Mouse (Mus musculus) c-Kit-positive CD71-negative TER-119-negative erythroid progenitor cells, embryonic 14.5 days (primary cell): Measurements from ENCODE around the gene Phactr4.

Experiments
- DNase-seq: peaks from one replicate; pipeline ENCODE4 v3.0.0-alpha.2; 2013; ENCODE audit warnings: low read depth

The Phactr4 gene

DNA sequence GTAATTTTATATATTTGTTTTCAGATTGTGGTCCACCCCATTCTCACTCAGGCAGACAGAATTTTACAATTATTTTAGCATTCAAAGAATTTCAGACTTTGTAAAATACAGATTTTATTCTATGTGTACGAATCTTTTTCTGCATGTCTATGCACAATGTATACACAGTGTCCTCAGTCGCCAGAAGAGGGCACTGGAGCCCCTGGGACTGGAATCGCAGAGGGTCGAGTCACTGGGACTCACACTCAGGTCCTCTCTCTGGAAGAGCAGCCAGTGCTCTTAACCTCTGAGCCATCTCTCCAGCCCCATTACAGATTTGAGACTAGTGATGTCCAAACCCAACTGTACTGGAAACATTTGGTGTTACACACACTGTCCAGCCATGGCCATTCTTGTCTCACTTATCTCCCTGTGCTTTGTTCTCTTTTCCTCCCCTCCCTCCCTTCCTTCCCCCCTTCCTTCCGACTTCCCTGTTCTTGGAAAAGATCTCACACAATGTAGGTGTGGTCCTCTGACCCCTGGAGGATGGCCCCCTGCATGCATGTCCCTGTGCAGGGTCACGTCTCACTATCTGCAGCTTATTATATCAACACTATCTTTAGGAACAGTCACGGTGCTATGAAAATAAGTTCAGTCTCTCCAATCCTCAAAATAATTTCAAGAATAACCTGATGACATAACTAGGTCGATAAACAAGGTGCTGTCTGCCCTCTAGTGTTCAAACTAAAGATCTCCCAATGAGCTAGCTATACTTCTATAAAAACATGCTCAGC is 10.8 kb downstream of the Phactr4 start:
- no peak for DNase-seq

DNA sequence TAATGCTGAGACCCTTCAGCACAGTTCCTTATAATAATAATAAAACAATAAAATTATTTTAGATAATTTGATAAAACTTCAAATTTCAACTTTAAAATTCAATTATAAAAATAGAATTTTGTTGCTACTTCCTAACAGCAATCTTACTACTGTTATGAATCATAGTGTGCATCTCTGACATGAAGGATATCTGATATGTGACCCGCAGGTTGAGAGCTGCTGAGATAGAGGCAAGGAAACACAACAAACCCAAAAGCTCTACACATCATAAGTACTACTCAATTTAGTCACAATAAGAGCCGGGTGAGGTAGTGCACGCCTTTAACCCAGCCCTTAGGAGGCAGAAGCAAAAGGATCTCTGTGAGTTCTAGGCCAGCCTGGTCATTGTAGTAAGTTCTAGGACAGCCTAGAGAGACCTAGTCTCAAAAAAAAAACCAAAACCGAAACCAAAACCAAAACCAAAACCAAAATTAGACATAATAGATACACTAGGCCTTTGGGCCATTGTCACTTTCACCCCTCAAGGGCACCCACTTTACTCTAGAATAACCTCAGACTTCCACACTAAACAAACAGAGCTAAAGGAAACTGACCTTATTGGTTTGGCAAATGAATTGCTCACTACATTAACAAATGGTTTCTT is 12.6 kb downstream of the Phactr4 start:
- DNase-seq, result no peak

DNA sequence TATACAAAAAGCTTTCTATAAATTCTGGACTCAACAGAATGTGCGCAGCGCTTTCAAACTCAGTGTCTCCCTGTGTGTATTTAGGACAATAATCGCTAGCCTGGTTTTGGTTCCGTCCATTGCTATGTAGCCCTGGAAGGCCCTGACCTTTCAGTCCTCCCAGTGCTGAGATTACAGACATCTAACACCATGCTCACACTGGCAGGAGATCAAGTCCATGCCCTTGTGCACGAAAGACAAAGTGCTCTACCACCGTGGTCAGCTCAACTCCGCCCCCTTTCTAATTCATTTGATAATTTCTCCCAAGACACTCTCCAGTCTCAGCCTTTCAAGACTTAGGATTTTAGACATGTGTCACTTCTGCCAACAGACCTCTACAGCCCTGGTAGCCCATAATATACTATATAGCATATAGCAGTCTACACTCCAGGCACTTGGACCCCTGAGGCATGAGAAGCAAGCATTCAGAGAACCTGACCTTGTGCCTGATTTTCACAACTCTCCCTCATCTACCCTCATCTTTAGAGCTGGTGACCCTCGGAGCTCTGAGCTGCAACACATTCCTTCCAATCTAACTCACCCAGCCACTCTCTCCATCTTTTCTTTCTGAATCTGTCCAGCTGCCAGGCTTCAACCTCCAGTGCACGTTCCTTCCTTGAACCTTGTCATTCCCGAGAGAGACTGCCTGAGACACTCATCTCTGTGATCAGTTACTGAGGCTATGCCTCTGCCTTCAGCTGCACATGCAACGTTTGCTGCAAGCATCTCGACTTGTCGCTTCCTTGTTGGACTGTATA is 15.7 kb downstream of the Phactr4 start:
- no peak for DNase-seq

DNA sequence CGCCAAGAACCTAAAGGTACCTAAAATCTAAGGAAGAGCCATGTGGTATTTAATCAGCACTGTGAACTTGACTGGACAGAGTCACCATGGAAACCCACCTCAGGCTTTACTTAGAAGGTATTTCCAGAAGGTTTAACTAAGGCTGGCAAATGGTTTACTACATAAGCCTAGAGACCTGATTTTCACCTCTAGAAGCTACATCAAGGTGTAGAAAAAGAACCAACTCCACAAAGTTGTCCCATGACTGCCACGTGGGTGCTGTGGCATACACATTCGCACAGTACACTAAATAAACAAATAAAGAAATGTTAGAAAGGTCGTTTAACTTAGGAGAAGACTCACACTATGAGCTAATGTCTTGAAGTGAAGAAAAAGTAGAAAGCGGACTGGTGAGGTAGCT is 17.7 kb downstream of the Phactr4 start:
- DNase-seq, result no peak

DNA sequence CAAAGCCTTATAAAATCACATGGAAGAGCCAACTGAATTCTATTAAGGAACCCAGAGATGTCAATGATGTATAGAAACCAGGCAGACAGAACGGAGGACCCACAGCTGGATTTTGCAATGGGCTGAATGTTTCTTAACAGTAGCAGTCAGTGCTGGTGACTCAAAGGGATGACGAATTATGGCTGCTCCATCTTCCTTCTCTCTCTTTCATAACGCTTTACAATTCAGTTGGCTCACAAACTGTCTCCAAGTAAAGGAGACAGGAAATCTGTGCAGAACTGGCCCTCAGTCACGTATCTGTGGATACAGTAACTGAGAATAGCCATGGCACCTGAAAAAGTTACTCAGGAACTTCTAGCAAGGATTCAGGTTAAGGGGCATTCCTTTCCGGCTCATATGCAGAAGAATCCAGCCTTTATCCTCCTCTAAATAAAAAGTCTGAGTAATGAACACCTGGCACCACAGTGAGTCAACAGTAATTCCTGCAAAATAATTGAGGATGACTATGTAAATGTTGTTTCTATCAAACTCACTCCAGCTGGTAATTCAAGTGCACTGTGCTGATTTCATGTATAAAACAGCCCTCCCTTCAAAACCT is 19.1 kb downstream of the Phactr4 start:
- no peak for DNase-seq

DNA sequence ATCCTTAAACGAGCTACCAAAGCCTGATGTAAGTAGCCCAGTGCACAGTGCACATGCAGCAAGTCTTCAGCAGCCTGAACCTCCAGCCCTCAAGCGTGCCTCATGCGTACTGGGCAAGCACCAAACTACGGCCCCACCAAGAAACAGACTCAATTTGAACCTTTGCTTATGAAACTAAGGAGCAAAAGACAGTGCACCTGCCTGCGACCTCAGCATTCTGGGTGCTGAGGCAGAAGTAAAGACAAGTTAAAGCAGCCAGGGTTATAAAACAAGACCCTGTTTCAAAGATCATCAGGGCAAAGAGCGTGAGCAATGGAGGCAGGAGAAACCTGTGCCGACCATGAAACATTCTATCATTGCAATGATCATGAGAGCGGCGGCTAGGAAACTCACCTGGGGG is 21.3 kb downstream of the Phactr4 start:
- DNase-seq, result no peak

DNA sequence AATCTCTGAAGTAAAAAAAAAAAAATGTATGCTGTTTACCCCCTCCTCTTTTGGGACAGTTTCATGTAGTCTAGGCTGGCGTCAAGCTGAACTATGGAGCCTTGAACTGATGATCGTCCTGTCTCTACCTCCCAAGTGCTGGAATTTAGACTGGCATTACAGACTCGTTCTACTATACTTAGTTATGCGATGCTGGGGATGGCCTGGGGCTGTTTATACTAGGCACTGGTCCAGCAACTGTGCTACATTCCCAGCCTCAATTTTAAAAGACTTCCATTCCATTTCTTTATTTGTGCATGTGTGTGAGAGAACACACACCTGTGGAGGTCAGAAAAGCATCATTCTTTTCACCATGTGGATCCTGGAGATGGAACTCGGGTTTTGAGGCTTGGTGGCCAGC is 23.4 kb downstream of the Phactr4 start:
- no peak for DNase-seq

DNA sequence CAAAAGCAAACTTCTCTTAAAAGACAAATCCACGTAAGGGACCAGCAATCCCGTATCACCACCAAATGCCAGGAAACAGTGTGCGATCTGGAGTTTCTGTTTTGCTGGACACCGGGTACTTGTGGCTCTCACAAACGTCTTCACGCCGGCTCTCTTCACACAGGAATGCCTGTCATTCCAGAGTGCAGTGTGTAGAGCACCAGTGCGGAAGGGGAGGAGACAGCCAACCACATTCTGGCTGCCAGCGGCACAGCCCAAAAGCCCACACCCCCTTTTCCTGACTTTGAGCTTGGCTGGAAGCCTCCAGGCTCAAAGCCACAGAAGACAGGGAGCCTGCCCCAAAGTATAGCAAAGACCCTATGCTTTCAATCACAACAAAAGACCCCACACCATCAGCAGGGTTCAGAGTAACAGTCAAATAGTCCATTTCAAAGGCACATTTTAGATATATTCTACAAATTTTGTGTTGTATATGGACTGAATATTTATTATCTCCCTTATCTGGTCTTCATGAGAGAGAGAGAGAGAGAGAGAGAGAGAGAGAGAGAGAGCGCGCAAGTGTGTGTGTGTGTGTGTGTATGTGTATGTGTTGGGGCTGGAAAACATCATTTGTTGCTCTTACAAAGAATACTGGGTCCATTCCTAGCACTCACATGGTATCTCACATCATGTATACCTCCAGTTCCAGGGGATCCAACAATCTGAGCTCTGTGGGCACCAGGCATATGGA is 24.1 kb downstream of the Phactr4 start:
- DNase-seq, result no peak

DNA sequence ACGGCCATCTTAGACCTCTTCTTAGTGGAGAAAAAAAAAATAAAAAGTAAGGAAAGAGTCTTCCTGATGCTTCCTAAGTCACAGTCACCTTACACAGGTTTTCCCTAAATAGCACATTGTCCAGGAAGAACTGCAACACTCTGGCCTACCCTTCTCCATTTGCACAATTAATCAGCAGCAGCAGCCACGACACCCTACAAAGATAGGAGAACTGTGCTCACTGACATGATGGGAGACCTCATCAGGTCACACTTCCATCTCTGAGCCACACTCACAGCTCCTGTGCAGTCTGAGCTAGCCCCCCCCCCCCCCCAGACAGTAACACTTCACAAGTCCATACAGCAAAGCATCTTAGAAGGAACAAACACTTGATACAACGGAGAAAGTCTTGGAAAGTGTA is 25.2 kb downstream of the Phactr4 start:
- DNase-seq, result no peak

DNA sequence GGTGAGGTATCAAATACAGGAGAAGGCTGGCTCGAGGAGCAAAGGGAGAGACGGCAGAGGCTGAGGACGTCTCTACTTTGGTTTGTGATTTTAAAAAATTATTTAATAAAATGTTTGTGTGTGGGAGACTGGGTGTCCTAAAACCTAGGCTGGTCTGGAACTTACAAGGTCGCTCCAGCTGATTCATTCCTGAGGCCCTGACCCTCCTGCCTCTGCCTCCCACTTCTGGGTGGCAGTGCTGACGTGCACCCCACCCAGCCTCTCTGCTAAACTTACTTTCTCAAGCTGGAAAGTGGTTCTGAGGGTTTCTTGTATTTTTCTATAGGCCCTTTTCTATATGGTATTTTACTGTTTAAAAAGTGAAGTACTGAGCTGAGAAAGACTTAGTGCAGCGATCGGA is 26.0 kb downstream of the Phactr4 start:
- no peak for DNase-seq

DNA sequence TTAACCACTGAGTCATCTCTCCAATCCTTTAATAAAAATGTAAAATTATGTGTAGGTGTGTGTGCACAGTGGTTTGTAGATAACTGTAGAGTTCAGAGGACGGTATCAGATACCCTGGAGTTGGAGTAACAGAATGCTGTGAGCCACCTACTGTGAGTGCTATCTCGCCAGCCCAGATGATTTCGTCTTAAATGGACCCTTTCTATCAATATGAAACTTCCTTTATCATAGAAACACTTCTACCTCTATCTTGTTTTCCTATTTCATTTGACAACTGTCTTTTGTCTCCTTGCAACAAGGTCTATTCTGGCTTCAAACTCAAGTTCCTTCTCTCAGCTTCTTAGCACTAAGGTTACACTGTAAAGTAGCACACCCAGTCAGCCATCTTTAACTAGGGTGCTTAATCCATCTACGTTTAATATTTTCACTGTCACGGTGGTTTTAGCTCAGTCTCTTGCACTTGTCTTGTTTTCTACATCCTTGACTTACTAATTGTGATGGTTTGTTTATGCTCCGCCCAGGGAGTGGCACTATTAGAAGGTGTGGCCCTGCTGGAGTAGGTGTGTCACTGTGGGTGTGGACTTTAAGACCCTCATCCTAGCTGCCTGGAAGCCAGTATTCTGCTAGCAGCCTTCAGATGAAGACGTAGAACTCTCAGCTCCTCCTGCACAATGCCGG is 31.1 kb downstream of the Phactr4 start:
- peak; percentile 41 for DNase-seq

DNA sequence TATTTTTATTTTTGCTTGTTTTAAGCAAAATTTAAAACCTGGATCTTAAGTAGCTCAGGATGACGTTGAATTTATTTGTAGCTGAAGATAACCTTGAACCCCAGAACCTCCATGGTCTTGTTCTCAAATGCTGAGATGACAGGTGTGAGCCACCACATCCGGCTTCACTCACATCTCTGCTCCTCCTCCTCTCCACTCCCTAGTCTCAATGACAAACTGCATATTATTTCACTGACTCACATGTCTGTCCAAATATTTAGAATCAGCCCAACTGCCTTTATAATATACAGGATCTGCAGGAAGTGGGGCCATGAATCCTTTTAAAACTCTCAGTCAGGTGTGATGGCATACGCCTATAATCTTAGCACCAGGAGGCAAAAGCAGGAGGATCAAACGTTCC is 33.0 kb downstream of the Phactr4 start:
- no peak for DNase-seq

DNA sequence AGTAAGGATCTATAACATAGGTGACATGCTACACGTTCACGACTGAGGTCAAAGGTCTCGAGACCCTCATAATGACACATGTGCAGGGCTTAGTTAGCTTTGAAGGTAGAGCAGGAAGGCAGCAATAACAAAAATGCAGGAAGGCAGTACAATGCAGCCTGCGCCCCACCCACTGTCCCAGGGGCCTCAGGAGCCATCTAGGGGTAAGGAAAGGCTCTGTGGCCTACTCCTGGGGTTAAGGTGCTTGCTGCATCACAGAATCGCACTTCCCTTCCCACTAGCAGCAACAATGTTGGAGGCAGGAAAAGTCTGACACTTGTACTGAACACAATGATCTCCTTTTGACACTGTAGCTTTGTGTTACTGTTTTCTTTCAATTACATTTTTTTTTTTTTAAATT is 34.7 kb downstream of the Phactr4 start:
- no peak for DNase-seq

DNA sequence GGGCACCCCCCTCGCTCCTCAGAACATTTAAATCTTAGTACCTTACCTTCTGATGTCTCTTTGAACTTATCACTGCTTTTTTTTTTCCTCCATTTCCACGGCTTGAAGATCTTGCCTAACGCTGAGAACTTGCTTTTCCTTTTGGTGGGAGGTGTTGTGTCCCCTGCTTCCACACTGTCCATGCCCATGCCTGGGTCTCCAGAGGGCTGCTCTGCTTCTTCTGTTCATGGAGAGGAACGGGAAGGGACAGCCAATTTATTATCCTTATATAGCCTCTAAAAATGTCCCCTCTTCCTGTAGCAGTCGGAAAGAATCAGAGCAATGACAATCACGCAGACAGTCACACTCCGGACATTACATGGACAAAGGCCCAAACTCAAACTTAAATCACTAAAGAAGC is 35.4 kb downstream of the Phactr4 start:
- no peak for DNase-seq

DNA sequence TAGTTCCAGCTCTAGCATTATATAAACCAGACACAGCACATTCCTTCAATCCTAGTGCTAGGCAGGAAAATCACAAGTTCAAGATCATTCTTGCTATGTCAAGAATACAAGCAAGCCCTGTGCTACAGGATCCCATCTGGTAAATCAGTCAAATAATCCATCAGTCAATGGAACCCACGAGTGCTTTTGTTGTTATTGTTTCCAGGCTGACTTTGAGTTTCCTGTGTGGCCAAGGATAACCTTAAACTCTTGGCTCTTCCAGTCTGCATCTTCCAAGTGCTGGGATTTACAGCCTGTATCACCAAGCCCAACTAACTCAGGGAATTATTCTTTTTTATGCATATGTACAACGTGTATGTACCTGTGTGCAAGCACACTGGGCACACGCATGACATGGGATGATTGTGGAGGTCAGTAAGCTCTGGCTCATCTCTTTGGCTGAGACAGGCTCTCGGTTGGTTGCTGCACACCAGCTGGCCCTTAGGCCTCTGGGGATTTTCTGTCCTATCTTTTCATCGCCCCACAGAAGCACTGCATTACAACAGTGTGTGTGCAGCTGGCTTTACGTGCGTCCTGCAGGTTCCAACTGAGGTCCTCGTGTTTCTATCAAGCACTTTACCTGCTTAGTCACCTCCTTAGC is 36.4 kb downstream of the Phactr4 start:
- DNase-seq, result no peak

DNA sequence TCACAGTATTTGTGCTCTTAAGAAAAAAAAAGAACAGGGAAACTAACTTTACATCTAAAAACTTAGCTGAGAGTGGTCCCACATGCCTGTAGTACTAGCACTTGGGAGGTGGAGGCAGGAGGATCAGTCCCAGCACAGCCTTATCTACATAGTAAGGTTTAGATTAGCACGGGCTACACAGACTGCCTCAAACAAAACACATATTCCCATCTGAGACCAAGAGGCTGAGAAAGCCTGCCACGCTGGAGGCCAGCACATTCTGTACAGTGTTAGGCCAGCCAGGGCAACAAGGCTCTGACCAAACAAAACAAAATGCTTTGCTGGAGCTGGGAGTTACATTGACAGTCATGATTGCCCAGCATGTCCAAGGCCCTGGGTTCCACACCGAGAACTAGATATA is 38.8 kb downstream of the Phactr4 start:
- no peak for DNase-seq

DNA sequence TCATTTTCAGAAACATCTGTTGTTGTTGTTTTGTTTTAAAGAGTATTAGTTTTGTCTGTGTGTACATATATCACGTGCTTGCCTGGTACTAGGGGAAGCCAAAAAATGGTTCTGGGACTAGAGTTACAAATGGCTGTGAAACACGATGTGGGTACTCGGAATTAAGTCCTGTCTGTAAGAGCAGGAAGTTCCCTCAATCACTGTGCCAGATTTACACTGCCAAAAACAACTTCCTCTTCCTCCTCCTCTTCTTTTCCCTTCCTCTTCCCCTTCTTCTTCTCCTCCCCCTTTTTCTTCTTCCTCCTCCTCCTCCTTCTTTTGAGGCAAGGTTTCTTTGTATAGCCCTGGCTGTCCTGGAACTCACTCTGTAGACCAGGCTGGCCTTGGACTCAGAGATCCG is 40.0 kb downstream of the Phactr4 start:
- no peak for DNase-seq

DNA sequence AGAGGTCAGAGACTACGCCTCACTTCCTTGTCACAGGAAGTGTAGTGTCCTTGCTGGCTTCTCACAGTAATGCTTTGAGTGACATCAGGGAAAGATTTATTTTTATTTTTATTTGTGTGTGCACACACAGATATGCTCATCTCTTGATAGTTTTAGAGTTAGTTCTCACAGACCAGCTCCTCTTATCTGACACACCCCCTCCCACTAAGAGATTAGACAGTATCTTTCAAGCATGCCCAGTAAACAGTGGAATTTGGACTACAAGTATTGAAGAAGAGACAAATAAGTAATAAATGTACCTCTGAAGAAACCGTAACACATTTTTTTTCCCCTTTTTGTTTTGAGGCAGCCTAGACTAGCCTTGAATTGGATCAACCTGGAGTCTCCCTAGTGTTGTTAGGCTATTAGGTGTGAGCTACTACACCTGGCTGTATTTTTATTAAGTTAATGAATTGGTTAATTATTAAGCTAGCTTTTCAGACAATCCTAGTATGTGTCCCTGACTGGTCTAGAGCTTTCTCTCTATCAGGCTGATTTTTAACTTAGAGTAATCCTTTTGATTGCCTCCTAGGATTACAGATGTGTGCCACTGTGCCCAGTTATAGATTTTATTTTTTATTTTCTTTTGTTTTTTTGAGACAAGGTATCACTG is 41.2 kb downstream of the Phactr4 start:
- DNase-seq, result no peak

DNA sequence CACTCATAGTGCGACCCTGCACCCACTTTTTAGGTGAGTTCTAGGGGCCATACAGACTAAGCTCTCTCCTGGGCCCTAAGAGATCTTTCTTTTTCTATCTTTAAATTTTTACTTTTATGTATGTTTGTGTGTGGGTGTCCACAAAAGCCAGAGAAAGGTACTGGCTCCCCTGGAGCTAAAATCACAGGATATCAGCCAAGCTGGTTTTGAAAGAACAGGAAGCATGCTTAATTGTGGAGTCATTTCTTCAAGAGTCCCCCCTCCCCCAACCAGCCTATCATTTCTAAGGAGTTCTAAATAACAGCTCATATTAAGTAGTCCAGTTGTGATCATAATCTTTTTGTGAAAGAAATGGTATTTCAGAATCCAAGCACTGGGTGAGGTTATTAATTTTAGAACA is 48.5 kb downstream of the Phactr4 start:
- no peak for DNase-seq

DNA sequence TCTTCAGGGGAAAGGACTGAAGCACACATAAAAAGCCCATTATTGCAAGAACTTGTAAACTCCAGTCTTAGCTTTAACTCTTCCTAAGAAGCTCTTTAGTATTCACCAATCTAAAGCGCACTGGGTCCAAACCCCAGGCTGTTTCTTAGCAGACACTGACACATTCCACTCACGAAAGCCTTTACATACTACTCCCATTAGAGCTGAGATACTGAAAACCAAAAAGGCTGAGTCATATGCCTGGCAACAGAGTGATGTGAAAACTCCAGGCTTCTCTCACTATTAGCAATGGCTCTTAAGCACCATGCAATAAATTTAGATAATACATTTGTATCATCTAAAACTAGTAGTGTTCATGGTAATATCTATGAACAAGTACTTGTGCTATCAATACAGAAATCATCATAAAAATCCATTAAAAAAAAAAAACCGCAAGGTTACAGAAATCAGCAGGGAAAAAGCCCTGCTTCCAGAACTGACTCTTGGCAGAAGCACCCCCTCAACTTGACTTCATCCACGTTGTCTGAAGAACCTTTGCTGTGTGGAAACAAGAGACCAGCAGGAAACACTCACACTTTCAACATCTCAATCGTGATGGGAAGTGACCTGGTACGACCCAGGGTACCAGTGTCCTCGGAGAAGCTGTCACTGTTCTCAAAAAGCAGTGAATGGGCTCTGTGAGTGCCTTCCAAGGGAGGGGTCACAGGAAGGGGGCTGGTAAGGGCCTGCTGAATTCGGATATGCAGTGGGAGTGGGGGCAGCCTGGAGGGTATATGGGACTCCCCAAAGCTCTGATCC is 52.1 kb downstream of the Phactr4 start:
- DNase-seq, result no peak
